Mouse (Mus musculus) heart, adult 2 months (tissue): ENCODE measurements around the gene Irf3.

ENCODE experiments used
- CTCF ChIP-seq: fragments of 200-600 bp; IDR thresholded peaks from 2 replicates; pipeline ENCODE4 v1.8.1; 2022; ENCODE audit warnings: antibody characterized with exemption, mild to moderate bottlenecking, moderate library complexity
- POLR2A ChIP-seq: fragments of 200-500 bp; IDR thresholded peaks from 2 replicates; pipeline ENCODE4 v1.6.1; 2011; ENCODE audit warnings: mild to moderate bottlenecking, low read depth, low read length, control low read depth; ENCODE audit not compliant: insufficient read depth

DNA sequence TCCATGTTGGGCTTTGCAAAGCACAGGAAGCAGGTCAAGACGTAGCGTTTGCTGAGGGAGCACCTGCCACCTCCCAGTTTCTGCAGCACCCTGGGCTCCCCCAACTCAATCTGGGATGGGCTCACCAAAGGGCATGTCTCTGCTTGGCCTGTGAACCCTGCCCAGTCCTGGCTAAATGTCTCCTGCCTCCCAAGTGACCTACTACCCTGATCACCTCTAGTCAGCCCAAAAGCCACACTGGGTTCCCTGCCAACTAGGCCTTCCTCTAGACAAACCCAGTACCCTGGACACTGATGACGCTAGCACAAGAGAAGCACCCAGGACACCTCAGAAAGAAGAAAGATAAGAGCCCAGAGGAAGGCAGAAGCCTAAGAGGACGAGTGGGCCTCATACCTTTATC, 15.4 kb downstream of the Irf3 start:
- TF ChIP-seq CTCF (no peak), POLR2A (no peak)
